8 mouse cellular contexts compared by ENCODE assay signal in genomic region chr4:126261266-126261665, GRCm38 (mm10). TPM values are rescaled to one million over a fixed set of nuclear protein-coding genes. Genes with fewer than 3 reads are reported as not detected.
DNase-seq lines count a peak whose midpoint lies in the region; ATAC-seq and TF ChIP-seq lines count a peak whose summit lies in the region.

No protein-coding gene starts in this region.

- no peak for ATAC-seq in G1E (ENCODE audit: extremely low read depth, insufficient number of reproducible peaks, low FRiP score, poor library complexity, severe bottlenecking)
- no peak for ATAC-seq in liver, postnatal 0 days

- DNase-seq in kidney, adult 2 months = no peak
- DNase-seq in kidney, adult 18-20 months = no peak
- no peak for DNase-seq in G1E (ENCODE audit: low spot score)
- DNase-seq in liver, postnatal 0 days = no peak
- no peak for DNase-seq in thymus, postnatal 36 days
- DNase-seq in T-cell, adult 2 months (ENCODE audit: low spot score) = no peak
- DNase-seq in layer of hippocampus, postnatal 14 days (ENCODE audit: low spot score in 2 of 2) = no peak

- WGBS in kidney, adult 2 months = 48% methylated on average over 6 of the region's 6 CpGs
- 66% methylated on average over 6 of the region's 6 CpGs for WGBS in liver, postnatal 0 days (ENCODE audit: insufficient replicate concordance)

- peak overlapping the region; percentile 42; the same call in 1 of the 2 replicates for H3K9ac ChIP-seq in liver, postnatal 0 days (replicated peaks)

- TF ChIP-seq CTCF in kidney, adult 2 months (conservative IDR thresholded peaks at IDR 0.05; ENCODE audit: insufficient read depth, insufficient read length, low read depth, low read length) = no peak
- TF ChIP-seq CTCF in G1E (IDR thresholded peaks at IDR 0.05; ENCODE audit: low read depth, low read length) = no peak
- no peak for TF ChIP-seq CTCF in liver, postnatal 0 days (IDR thresholded peaks at IDR 0.05; ENCODE audit: low read depth)

- peaks cover 15% of the 10 kb centered on the region for H3K4me1 ChIP-seq in kidney, adult 2 months (ENCODE audit: control insufficient read depth, insufficient read depth, low read length)
- H3K4me1 ChIP-seq in G1E (ENCODE audit: insufficient read depth, low read depth, low read length) = peaks cover 62% of the 10 kb centered on the region
- H3K4me1 ChIP-seq in erythroblast, embryonic 14.5 days (ENCODE audit: control insufficient read depth) = peaks cover 59% of the 10 kb centered on the region
- H3K4me1 ChIP-seq in liver, postnatal 0 days (ENCODE audit: insufficient read depth) = peaks cover 53% of the 10 kb centered on the region

- H3K27ac ChIP-seq in kidney, adult 2 months (ENCODE audit: insufficient read depth, low read depth, low read length) = peak overlapping the region; percentile 85
- peak overlapping the region; percentile 86 for H3K27ac ChIP-seq in liver, postnatal 0 days (ENCODE audit: low read depth)

- no peak overlapping the region for H3K4me3 ChIP-seq in kidney, adult 2 months (ENCODE audit: insufficient read depth, low read depth, low read length)
- H3K4me3 ChIP-seq in G1E (ENCODE audit: low read depth, low read length) = peak overlapping the region; percentile 65; the same call in 1 of the 2 replicates
- peak overlapping the region; percentile 88 for H3K4me3 ChIP-seq in erythroblast, embryonic 14.5 days (replicated peaks)
- H3K4me3 ChIP-seq in liver, postnatal 0 days (ENCODE audit: low read depth, low read length) = 0 out of 2 replicates have a peak overlapping the region, but pooled peaks have one; percentile 21

- H3K27me3 ChIP-seq in kidney, adult 2 months (replicated peaks; ENCODE audit: control insufficient read depth, insufficient read depth, low read length) = no peaks in the 10 kb centered on the region
- H3K27me3 ChIP-seq in G1E (ENCODE audit: insufficient read depth, low read length) = peaks cover 15% of the 10 kb centered on the region
- H3K27me3 ChIP-seq in erythroblast, embryonic 14.5 days (ENCODE audit: control insufficient read depth) = peaks cover 43% of the 10 kb centered on the region
- H3K27me3 ChIP-seq in liver, postnatal 0 days (ENCODE audit: insufficient read depth, low read length) = no peaks in the 10 kb centered on the region

- H3K36me3 ChIP-seq in kidney, adult 2 months (ENCODE audit: control insufficient read depth, insufficient read depth, low read length) = no peaks in the 10 kb centered on the region
- peaks cover 28% of the 10 kb centered on the region for H3K36me3 ChIP-seq in G1E (replicated peaks)
- peaks cover 2% of the 10 kb centered on the region; the same call in 1 of the 2 replicates for H3K36me3 ChIP-seq in erythroblast, embryonic 14.5 days (ENCODE audit: control insufficient read depth)
- H3K36me3 ChIP-seq in liver, postnatal 0 days (replicated peaks; ENCODE audit: insufficient read depth, low read length) = no peaks in the 10 kb centered on the region

- peak overlapping the region; percentile 65 for H3K4me2 ChIP-seq in liver, postnatal 0 days (ENCODE audit: low read depth, low read length)

- no peak for TF ChIP-seq POLR2A in kidney, adult 2 months (IDR thresholded peaks at IDR 0.05; ENCODE audit: low read depth, low read length)

- H3K9me3 ChIP-seq in G1E (replicated peaks) = no peaks in the 10 kb centered on the region
- no peaks in the 10 kb centered on the region for H3K9me3 ChIP-seq in erythroblast, embryonic 14.5 days (ENCODE audit: control insufficient read depth, low read length)
- H3K9me3 ChIP-seq in liver, postnatal 0 days (ENCODE audit: low read length) = no peaks in the 10 kb centered on the region

- no peak for TF ChIP-seq EP300 in liver, postnatal 0 days (IDR thresholded peaks at IDR 0.05; ENCODE audit: low read depth)

RNA-seq across cellular contexts. Expression of gene Trappc3, which starts 0.9 kb away (rescaled TPM):
- polyA plus RNA-seq in kidney, adult 2 months (2012; rRNA removed) = 57.7 and 75.5 TPM in 2 replicates
- total RNA-seq in G1E (2014; fragmentation: Nextera tagmentation) (47.1 and 61.2 TPM in 2 replicates), G1E (2017) (98.3 and 108 TPM in 2 replicates)
- 31.3 and 36.2 TPM in 2 replicates for polyA plus RNA-seq in G1E (2012)
- 1.3 and 2.0 TPM in 2 replicates for polyA plus RNA-seq in erythroblast, embryonic 14.5 days (2012)
- polyA plus RNA-seq in liver, postnatal 0 days (2015; fragmentation: Nextera tagmentation; extraction: Ambion mirVana) = 39.0 and 39.2 TPM in 2 replicates
- 10 to 100 TPM; 83.9 to 88.2 TPM for total RNA-seq in layer of hippocampus, postnatal 14 days (2021)

RNA-seq across cellular contexts. Expression of gene Map7d1, which starts 5.1 kb away (rescaled TPM):
- 28.3 and 30.3 TPM in 2 replicates for polyA plus RNA-seq in kidney, adult 2 months (2012; rRNA removed)
- total RNA-seq in G1E (2014; fragmentation: Nextera tagmentation) (9.5 and 15.2 TPM in 2 replicates), G1E (2017) (8.0 and 9.5 TPM in 2 replicates)
- polyA plus RNA-seq in G1E (2012) = 73.8 and 89.4 TPM in 2 replicates
- 2.5 and 2.9 TPM in 2 replicates for polyA plus RNA-seq in erythroblast, embryonic 14.5 days (2012)
- polyA plus RNA-seq in liver, postnatal 0 days (2015; fragmentation: Nextera tagmentation; extraction: Ambion mirVana) = 7.2 and 10.0 TPM in 2 replicates
- total RNA-seq in layer of hippocampus, postnatal 14 days (2021) = 100 to 1,000 TPM; 222 to 233 TPM

RNA-seq across cellular contexts. Expression of gene Col8a2, which starts 25.3 kb away (rescaled TPM):
- 0.27 and 0.31 TPM in 2 replicates for polyA plus RNA-seq in kidney, adult 2 months (2012; rRNA removed)
- not detected in 2 replicates for total RNA-seq in G1E (2014; fragmentation: Nextera tagmentation)
- 0.05 TPM in 1 of 2 replicates, not detected in the other for total RNA-seq in G1E (2017)
- polyA plus RNA-seq in G1E (2012) = not detected in 2 replicates
- polyA plus RNA-seq in erythroblast, embryonic 14.5 days (2012) = not detected in 2 replicates
- 0.25 and 0.26 TPM in 2 replicates for polyA plus RNA-seq in liver, postnatal 0 days (2015; fragmentation: Nextera tagmentation; extraction: Ambion mirVana)
- total RNA-seq in layer of hippocampus, postnatal 14 days (2021) = 1 to 10 TPM; 1.9 to 8.4 TPM

RNA-seq across cellular contexts. Expression of gene Thrap3, which starts 58.7 kb away (rescaled TPM):
- polyA plus RNA-seq in kidney, adult 2 months (2012; rRNA removed) = 40.4 and 51.0 TPM in 2 replicates
- total RNA-seq in G1E (2014; fragmentation: Nextera tagmentation) (355 and 356 TPM in 2 replicates), G1E (2017) (246 and 305 TPM in 2 replicates)
- polyA plus RNA-seq in G1E (2012) = 209 and 211 TPM in 2 replicates
- polyA plus RNA-seq in erythroblast, embryonic 14.5 days (2012) = 12.8 and 15.5 TPM in 2 replicates
- polyA plus RNA-seq in liver, postnatal 0 days (2015; fragmentation: Nextera tagmentation; extraction: Ambion mirVana) = 47.8 and 62.4 TPM in 2 replicates
- total RNA-seq in layer of hippocampus, postnatal 14 days (2021) = 100 to 1,000 TPM; 142 to 149 TPM

Comparison
In these comparisons a context has a peak if more than half of its experiments do, and no peak if none do; other contexts are left out.
1. RNA of gene Trappc3, which starts 0.9 kb away (polyA plus RNA-seq): 57.7 to 75.5 TPM in kidney, adult 2 months, 39.0 to 39.2 TPM in liver, postnatal 0 days and 31.3 to 36.2 TPM in G1E; 1.3 to 2.0 TPM in erythroblast, embryonic 14.5 days; every median in the first group is over 10 times any median in the second.